In the genomic region with DNA sequence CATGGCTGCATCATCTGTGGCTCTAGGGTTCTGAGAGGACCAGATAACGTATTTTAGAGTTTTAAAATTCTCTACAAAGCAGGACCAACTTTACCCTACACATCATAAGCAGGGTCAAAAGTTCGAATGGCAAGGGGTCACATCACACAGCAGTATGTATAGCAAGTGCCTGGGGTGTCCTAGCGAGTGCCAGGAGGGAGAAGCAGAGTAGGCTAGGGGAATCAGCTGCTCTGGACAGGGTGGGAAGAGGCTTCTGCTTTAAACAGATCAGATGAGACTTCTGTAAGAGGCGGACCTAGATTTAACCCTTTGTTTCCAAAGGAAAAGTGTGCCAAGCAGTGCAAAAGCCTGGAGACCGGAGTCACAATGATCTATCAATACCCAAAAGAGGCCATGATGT, we compare ENCODE assay signal across 16 mouse cellular contexts.
"Had no signal": no experiment of that assay in that cellular context is flagged by ENCODE, and none has a peak within 500 bp of the region (broad histone marks: within the 10 kb centered on the region; RNA-seq: fewer than 3 reads in every experiment).

No protein-coding gene starts in this region.

- H3K27me3 ChIP-seq: limb, embryonic 12.5 days; liver, embryonic 13.5 days; lung, embryonic 15.5 days; megakaryocyte, embryonic 14.5 days; neural tube, embryonic 13.5 days had no signal

- H3K4me2 ChIP-seq: limb, embryonic 12.5 days; liver, embryonic 13.5 days; lung, embryonic 15.5 days; midbrain, embryonic 11.5 days; neural tube, embryonic 13.5 days had no signal

- H3K36me3 ChIP-seq: limb, embryonic 12.5 days; liver, embryonic 13.5 days; lung, embryonic 15.5 days had no signal

- H3K27ac ChIP-seq: limb, embryonic 12.5 days; liver, embryonic 13.5 days; lung, embryonic 15.5 days; macrophage; neural tube, embryonic 13.5 days had no signal

- H3K4me1 ChIP-seq: liver, embryonic 13.5 days; lung, embryonic 15.5 days; megakaryocyte, embryonic 14.5 days had no signal

- DNase-seq: kidney, adult 8-10 months; kidney, postnatal 25 days; liver; liver, embryonic 13.5 days; liver, postnatal 0 days; lung, postnatal 14 days; right cerebral cortex, postnatal 4 days; spleen, adult 18-20 months; thymus, adult 18-20 months; thymus, postnatal 14 days had no signal

- H3K9me3 ChIP-seq: liver, embryonic 13.5 days; lung, embryonic 15.5 days; neural tube, embryonic 13.5 days had no signal

- ATAC-seq: liver, postnatal 0 days had no signal

- H3K9ac ChIP-seq: limb, embryonic 12.5 days; liver, embryonic 13.5 days; liver, postnatal 0 days; lung, embryonic 15.5 days; neural tube, embryonic 13.5 days had no signal

- H3K4me3 ChIP-seq: limb, embryonic 12.5 days; liver, embryonic 13.5 days; lung, embryonic 15.5 days; megakaryocyte, embryonic 14.5 days; neural tube, embryonic 13.5 days had no signal
